Mouse (Mus musculus) heart, embryonic 16.5 days (tissue): ENCODE measurements around the gene Hoxb5. TPM values are rescaled to one million over a fixed set of nuclear protein-coding genes. Genes with fewer than 3 reads are reported as not detected.
A peak's percentile ranks its signal among the peaks of the same experiment; 100 is the strongest.

Source experiments
- ATAC-seq: fragments of 200-750 bp; cut with Nextera tagmentation; replicated peaks from 2 replicates; pipeline ENCODE4 v1.8.0; 2017; ENCODE audit warnings: moderate number of reproducible peaks; ENCODE audit not compliant: insufficient read depth, low FRiP score; ENCODE audit errors: extremely low read depth
- H3K27ac ChIP-seq: fragments of 300-500 bp; sonication (generic); 2 replicates; pipeline ENCODE4 v1.5.1; 2014; ENCODE audit warnings: mild to moderate bottlenecking, low read length, control low read depth, moderate library complexity
- H3K27me3 ChIP-seq: fragments of 300-500 bp; sonication (generic); 2 replicates; pipeline ENCODE4 v1.6.1; 2014; ENCODE audit warnings: low read length, mixed read lengths; ENCODE audit not compliant: control insufficient read depth, insufficient read depth
- H3K36me3 ChIP-seq: fragments of 300-500 bp; sonication (generic); 2 replicates; pipeline ENCODE4 v1.6.1; 2014; ENCODE audit not compliant: control insufficient read depth, insufficient read depth
- H3K4me1 ChIP-seq: fragments of 300-500 bp; sonication (generic); 2 replicates; pipeline ENCODE4 v1.6.1; 2014; ENCODE audit warnings: low read length, mixed read lengths; ENCODE audit not compliant: control insufficient read depth, insufficient read depth
- H3K4me2 ChIP-seq: fragments of 300-500 bp; sonication (generic); 2 replicates; pipeline ENCODE4 v1.6.1; 2014; ENCODE audit warnings: low read depth, mild to moderate bottlenecking, control low read depth, low read length
- H3K4me3 ChIP-seq: fragments of 300-500 bp; sonication (generic); 2 replicates; pipeline ENCODE4 v1.5.1; 2014; ENCODE audit warnings: mild to moderate bottlenecking, control low read depth, low read length
- H3K9ac ChIP-seq: fragments of 300-500 bp; sonication (generic); 2 replicates; pipeline ENCODE4 v1.6.1; 2014; ENCODE audit warnings: low read length, control low read depth
- H3K9me3 ChIP-seq: fragments of 300-500 bp; sonication (generic); replicated peaks from 2 replicates; pipeline ENCODE4 v1.6.1; 2016; ENCODE audit warnings: low read length; ENCODE audit not compliant: control insufficient read depth
- WGBS: fragments of 180-500 bp; shearing (Covaris S2); extraction: QIAGEN DNeasy Blood & Tissue Kit; methylation state at CpG from one replicate; pipeline ENCODE4 v1.1.7; 2014; 5-methylcytosine and 5-hydroxymethylcytosine counted together
- polyA plus RNA-seq: library from polyadenylated mRNA; unstranded; fragments of >200 nt; fragmentation: Nextera tagmentation; extraction: Ambion mirVana; gene quantifications from 2 replicates; pipeline ENCODE4 v1.2.1, GENCODE M21; 2015

The Hoxb5 gene
- polyA plus RNA-seq, 1 experiment from 2014 or later, result 0.76 TPM

DNA sequence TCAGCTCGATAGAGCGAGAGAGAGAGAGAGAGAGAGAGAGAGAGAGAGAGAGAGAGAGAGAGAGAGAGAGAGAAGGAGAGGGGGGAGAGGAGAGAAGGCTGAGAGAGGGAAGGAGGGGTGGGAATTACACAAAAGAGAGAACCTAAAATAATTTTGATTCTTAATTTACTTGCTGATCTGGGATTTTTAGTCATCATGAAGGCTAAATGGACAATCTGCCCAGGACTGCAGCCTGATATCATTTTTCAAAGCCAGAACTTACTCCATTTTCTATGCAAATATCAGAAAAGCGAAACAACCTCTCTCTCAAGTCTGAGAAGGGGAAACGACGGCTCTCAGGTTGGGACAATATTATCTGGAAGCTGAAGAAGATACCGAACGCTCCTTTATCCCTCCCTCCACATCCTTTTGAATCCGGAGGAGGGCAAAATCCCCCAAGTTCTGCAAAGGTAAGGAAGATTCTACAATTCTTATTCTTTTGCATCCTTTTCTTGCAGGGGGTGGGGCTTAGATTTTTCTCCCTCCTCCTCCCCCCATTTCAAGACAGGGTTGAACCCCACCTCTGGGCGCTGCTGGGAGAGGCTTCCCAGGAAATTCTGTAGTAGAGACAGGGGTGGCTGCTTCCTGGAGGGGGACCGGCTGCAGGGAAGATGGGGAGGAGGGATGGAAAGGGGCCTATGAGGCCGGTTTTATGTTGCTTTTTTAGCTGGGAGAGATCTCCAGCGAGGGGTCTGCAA lies 10.4 kb upstream of the Hoxb5 start:
- ATAC-seq, result no peak
- Histone ChIP-seq H3K27me3 (peaks cover 93% of the 10 kb centered on the region), H3K4me3 (no peak overlapping the region), H3K4me2 (no peak overlapping the region), H3K36me3 (no peaks in the 10 kb centered on the region), H3K4me1 (no peaks in the 10 kb centered on the region), H3K9me3 (no peaks in the 10 kb centered on the region), H3K27ac (no peak overlapping the region), H3K9ac (no peak overlapping the region)
- WGBS, result 4% methylated on average over 12 of the region's 12 CpGs

DNA sequence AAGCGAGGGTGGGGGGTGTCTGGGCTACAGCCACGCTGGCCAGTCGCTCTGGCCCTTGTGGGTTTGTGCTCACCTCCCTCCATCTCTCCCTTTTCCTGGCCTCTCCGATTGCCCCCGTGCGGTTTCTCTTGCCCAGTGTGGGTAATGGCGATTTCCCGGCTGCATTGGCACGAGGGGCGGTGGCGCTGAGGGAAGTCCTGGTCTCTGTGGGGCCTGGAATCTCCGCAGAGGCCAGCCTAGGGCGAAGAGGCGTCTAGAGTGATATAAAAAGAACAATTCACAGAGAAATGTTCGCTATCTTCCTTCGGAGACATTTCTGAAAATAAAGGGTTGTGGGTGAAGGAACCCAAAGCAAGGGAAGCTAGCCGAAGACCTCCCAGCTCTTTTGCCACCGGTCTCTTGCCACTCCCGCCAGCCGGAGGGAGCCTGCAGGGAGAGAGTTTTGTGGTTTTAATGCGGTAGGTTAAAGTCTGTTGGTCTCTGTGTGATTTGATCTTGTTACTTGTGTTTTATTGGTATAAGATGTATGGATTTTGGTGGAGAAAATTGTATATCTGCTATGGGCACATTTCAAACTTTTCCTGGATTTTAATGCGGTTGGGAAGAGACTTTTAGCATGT lies 9.7 kb upstream of the Hoxb5 start:
- Histone ChIP-seq H3K27ac (no peak overlapping the region), H3K4me2 (no peak overlapping the region), H3K9me3 (no peaks in the 10 kb centered on the region), H3K9ac (no peak overlapping the region), H3K27me3 (peaks cover 91% of the 10 kb centered on the region), H3K4me3 (no peak overlapping the region), H3K4me1 (no peaks in the 10 kb centered on the region), H3K36me3 (no peaks in the 10 kb centered on the region)
- ATAC-seq, result no peak
- 6% methylated on average over 22 of the region's 22 CpGs for WGBS

DNA sequence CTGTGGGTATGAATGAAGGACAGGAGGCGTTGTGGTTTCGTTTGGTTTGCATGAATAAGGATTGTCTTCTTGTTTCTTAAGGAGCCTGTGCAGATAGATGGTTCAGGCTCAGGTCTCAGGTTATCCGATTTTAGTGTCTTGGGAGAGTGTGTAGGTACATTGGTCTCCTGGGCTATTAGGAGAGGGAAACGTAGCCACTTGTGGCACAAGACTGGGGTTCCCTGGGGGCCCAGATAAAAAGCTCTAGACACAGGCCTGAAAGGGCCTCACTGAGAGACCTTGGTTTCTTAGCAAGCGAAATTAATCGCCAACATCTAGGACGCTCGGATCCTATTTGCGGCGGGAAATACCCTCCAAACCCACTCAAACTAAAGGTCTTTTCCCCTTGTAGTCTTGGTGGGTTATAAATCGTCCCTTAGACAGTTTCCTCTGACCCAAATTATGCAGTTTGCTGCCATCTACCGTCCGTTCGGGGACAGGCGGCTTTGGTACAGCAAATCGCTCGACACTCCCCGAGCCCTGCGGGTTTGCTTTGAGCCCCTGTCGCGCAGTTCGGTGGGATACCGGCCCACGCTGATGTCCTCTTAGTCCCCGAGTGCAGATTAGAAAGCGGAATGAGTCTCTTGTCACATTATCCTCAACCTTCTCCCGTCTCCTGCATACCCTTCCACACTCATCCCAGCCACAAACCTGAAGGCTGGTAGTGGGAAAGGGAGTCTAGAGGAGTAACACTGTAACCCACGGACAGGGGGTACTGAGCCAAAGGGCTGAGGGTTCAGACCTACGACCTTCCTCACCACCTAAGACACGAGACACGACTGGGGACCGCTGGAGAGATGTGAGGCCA lies 8.7 kb upstream of the Hoxb5 start:
- Histone ChIP-seq H3K4me3 (no peak overlapping the region), H3K4me2 (peak overlapping the region; percentile 13; the same call in 1 of the 2 replicates), H3K27ac (no peak overlapping the region), H3K36me3 (no peaks in the 10 kb centered on the region), H3K27me3 (peaks cover 91% of the 10 kb centered on the region), H3K4me1 (no peaks in the 10 kb centered on the region), H3K9me3 (no peaks in the 10 kb centered on the region), H3K9ac (no peak overlapping the region)
- ATAC-seq, result no peak
- WGBS, result 2% methylated on average over 32 of the region's 32 CpGs

DNA sequence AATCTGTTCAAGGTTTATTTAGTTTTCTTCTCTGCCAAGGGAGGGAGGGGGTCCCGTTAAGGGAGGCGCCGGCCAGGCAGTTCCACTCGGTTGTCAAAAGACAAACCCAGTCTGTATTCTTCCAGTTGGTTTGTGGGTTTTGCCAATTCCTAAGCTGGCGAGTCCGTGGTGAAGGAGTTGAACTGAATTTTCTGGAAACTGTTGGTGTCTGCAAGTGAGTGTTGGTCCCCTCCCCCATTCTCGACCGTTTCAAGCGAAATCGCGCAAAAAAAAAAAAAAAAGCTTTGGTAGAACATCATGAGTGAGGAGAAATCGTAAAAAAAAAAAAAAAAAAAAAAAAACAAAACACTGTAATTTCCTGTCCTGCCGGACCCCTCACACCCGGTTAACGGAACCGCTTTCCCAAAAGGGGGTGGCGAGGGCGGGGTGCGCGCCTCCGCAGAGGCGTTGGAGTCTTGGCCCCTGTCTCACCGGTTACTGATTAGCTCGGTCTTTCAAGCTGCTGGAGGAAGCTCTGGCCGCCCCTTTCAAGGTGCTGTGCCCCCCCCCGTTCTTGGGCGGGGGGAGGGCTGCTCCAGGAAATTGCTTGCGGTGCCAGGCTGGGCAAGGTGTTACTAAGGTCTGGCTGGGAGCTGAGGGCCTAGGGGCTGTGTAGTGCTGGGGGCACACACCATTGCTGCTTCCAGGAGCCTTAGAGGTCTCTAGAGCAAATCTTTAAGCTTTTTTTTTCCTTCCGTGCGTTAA lies 7.9 kb upstream of the Hoxb5 start:
- no peak for ATAC-seq
- H3K4me1 ChIP-seq, result no peaks in the 10 kb centered on the region
- 3% methylated on average over 30 of the region's 30 CpGs for WGBS
- no peak overlapping the region for H3K27ac ChIP-seq
- no peak overlapping the region for H3K9ac ChIP-seq
- peaks cover 91% of the 10 kb centered on the region for H3K27me3 ChIP-seq
- H3K36me3 ChIP-seq, result no peaks in the 10 kb centered on the region
- H3K4me2 ChIP-seq, result peak overlapping the region; percentile 13; the same call in 1 of the 2 replicates
- H3K9me3 ChIP-seq, result no peaks in the 10 kb centered on the region
- no peak overlapping the region for H3K4me3 ChIP-seq

DNA sequence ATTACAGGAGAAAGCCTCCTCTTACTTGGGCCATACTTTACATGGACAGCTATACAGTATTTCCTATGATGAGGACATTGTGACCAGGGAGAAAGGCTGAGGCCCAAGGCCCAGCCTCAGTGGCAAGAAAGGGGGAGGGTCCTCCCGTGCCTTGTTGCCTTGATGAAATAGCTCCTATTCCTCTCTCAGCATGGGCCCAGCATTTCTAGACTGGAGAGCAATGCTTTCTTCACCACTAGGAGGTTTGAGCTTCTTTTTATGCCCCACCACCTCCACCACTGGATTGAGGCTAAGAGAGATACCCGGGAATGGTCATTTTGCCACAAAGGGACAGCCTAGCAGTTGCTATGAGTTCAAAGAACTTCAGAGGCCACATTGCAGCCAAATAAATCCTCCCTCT lies 6.1 kb upstream of the Hoxb5 start:
- Histone ChIP-seq H3K36me3 (no peaks in the 10 kb centered on the region), H3K4me3 (no peak overlapping the region), H3K9me3 (no peaks in the 10 kb centered on the region), H3K9ac (no peak overlapping the region), H3K4me2 (no peak overlapping the region), H3K27me3 (peaks cover 94% of the 10 kb centered on the region), H3K4me1 (no peaks in the 10 kb centered on the region), H3K27ac (no peak overlapping the region)
- ATAC-seq, result no peak
- 10% methylated on average over 2 of the region's 2 CpGs for WGBS

DNA sequence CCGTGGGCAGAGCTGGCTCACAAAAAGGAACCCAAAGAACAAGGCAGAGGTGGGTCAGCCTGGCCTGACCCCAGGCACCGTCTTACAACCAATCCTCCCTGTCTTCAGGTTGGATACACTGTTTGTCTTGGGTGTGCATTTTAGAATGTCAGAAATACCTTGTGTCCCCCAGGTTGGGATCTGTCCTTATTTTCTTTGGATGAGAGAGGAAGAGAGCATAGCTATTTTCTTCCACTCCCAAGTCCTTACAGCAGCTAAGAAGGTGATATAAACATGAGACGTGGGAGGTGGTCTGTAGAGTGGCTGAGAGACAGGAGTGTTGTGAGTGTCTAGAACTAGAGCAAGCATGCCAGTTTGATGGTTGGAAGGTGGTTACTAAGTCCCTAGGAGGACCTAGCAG lies 5.7 kb upstream of the Hoxb5 start:
- Histone ChIP-seq H3K4me2 (no peak overlapping the region), H3K9me3 (no peaks in the 10 kb centered on the region), H3K9ac (no peak overlapping the region)

DNA sequence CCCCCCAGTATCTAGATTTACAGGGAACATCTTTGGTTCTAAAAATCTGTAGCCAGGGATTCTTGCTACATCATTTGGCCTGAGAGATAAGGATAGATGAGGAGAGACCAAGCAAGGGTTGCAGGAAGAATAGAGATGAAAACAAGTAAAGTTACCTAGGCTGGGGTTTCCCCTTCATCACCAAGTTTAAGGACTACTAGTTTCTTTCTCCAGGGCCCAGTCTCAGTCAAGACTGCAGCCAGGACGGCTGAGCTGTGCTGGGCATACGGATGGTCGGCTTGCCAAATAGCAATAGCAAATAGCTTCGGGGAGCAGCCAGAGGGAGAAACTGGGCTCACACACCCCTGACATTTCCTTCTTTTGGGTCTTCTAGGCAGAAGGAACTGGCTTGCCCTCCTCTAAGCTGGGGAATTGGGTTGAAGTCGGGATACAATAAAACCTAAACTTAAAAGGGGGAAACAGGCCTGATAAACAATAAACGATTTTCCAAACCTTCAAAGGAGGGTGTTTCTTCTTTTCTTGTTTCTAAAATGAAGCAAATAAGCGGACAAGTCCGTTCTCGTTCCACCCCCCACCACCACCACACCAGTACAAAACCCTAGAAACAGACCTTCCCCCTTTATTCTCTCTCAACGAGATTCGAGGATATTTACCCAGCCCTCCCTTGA lies 5.0 kb upstream of the Hoxb5 start:
- ATAC-seq, result no peak
- no peaks in the 10 kb centered on the region for H3K36me3 ChIP-seq
- H3K4me3 ChIP-seq, result no peak overlapping the region
- no peaks in the 10 kb centered on the region for H3K4me1 ChIP-seq
- H3K27ac ChIP-seq, result no peak overlapping the region
- no peaks in the 10 kb centered on the region for H3K9me3 ChIP-seq
- H3K9ac ChIP-seq, result no peak overlapping the region
- H3K27me3 ChIP-seq, result peaks cover 94% of the 10 kb centered on the region
- H3K4me2 ChIP-seq, result no peak overlapping the region
- WGBS, result 13% methylated on average over 11 of the region's 11 CpGs

More for the DNA sequence above, 5.7 kb upstream of the Hoxb5 start:
- Histone ChIP-seq H3K4me3 (no peak overlapping the region), H3K27me3 (peaks cover 94% of the 10 kb centered on the region), H3K4me1 (no peaks in the 10 kb centered on the region), H3K36me3 (no peaks in the 10 kb centered on the region), H3K27ac (no peak overlapping the region)
- ATAC-seq, result no peak
- WGBS, result 7% methylated on average over 3 of the region's 3 CpGs

DNA sequence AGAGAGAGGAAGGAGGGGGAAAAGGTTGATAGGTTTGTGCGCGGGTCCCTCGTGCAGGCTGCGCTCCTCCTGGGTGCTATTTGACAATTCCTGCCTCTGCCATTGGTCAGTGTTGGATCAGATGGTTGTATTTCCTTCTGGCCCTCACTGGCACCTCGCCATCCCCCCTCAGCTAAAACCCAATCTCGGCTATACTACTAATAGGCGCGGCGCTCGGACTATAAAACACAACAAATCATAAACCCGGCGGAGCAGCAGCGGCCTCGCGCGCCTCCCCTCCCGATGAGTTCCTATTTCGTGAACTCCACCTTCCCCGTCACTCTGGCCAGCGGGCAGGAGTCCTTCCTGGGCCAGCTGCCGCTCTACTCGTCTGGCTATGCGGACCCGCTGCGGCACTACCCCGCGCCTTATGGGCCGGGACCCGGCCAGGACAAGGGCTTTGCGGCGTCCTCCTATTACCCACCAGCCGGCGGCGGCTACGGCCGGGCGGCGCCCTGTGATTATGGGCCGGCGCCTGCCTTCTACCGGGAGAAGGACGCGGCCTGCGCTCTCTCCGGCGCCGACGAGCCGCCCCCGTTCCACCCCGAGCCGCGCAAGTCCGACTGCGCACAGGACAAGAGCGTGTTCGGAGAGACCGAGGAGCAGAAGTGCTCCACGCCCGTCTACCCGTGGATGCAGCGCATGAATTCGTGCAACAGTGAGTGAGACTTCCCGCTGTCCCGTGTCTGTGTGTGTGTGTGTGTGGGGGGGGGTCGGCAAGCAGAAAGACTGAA lies 4.1 kb upstream of the Hoxb5 start:
- H3K27me3 ChIP-seq, result peaks cover 95% of the 10 kb centered on the region
- peak overlapping the region; percentile 34 for H3K4me3 ChIP-seq
- no peak overlapping the region for H3K27ac ChIP-seq
- H3K9me3 ChIP-seq, result no peaks in the 10 kb centered on the region
- peak overlapping the region; percentile 46 for H3K4me2 ChIP-seq
- no peak overlapping the region for H3K9ac ChIP-seq
- no peaks in the 10 kb centered on the region for H3K36me3 ChIP-seq
- ATAC-seq, result no peak
- H3K4me1 ChIP-seq, result no peaks in the 10 kb centered on the region
- under 1% methylated on average over 66 of the region's 66 CpGs for WGBS
